Mouse (Mus musculus): Measurements from ENCODE around the gene Opcml.

DNA sequence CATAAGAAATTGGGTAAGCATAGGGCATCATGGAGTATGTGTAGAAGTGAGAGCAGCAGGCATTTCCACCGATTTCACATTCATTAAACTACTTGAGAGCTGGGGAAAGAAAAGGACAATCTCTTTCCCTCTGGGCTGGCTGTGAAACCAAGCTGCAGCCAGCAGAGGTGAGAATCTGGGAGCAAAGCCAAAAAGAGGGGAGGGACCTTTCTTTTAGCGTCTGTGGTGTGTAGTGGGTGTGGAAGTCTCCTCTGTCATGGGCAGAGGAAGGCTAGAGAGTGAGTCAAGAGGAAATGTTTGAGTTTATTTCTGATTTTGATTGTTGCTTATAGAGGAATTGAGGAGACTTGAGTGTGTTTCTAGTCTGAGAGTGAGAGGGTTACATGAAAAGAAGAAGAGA, 172.8 kb downstream of the Opcml start:
- TF ChIP-seq USF1 (IDR thresholded peaks at IDR 0.05; ENCODE audit: low read depth) (no peak), CEBPB (IDR thresholded peaks at IDR 0.05; ENCODE audit: insufficient read depth, poor library complexity, severe bottlenecking) (no peak), POLR2A (IDR thresholded peaks at IDR 0.05; ENCODE audit: insufficient read length, low read depth) (no peak), POLR2AphosphoS2 (IDR thresholded peaks at IDR 0.05; ENCODE audit: insufficient read length, low read depth) (no peak)
